ENCODE assay signal across 10 mouse cellular contexts in the genomic region with DNA sequence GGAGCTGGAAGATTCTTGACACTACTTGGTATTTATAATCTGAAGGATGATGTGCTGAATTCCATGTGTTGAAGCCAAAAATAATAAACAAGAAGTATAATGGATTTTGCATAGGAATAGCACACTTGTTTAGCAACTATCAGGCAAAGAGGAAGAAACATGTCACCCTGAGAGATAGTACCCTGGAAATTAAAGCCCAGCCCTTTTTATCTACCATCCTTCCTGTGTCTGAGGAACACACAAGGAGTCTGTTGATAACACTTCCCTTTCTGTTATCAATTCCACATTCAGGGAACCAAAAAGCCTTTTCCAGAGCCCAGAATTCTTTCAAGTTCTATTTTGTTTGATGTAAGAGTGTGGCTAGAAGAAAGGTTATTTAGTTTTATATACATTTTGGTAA.
"Had no signal": no experiment of that assay in that cellular context is flagged by ENCODE, and none has a peak within 500 bp of the region (broad histone marks: within the 10 kb centered on the region; RNA-seq: fewer than 3 reads in every experiment).

No protein-coding gene starts in this region.

- H3K27me3 ChIP-seq: limb, embryonic 13.5 days; midbrain, embryonic 13.5 days had no signal

- H3K9ac ChIP-seq: limb, embryonic 13.5 days; midbrain, embryonic 13.5 days had no signal

- H3K27ac ChIP-seq: limb, embryonic 13.5 days; midbrain, embryonic 13.5 days; stomach, postnatal 0 days had no signal

- ATAC-seq: lung, postnatal 0 days; midbrain, embryonic 13.5 days had no signal

- H3K36me3 ChIP-seq: limb, embryonic 13.5 days; midbrain, embryonic 13.5 days had no signal

- H3K9me3 ChIP-seq: limb, embryonic 13.5 days; midbrain, embryonic 13.5 days had no signal

- H3K4me1 ChIP-seq: limb, embryonic 13.5 days; midbrain, embryonic 13.5 days had no signal

- H3K4me2 ChIP-seq: limb, embryonic 13.5 days; midbrain, embryonic 13.5 days had no signal

- DNase-seq: kidney, adult 11 months; kidney, postnatal 14 days; left cerebral cortex, postnatal 4 days; lung, adult 2 months; lung, postnatal 36 days; thymus, postnatal 4 days had no signal

- H3K4me3 ChIP-seq: limb, embryonic 13.5 days; midbrain, embryonic 13.5 days had no signal
